Mouse (Mus musculus) embryonic facial prominence, embryonic 14.5 days (tissue): Measurements from ENCODE around the gene Flt3l. TPM values are rescaled to one million over a fixed set of nuclear protein-coding genes. Genes with fewer than 3 reads are reported as not detected.
A peak's percentile ranks its signal among the peaks of the same experiment; 100 is the strongest.

Experiments used
- ATAC-seq: fragments of 200-750 bp; cut with Nextera tagmentation; 2 replicates; pipeline ENCODE4 v1.8.0; 2017; ENCODE audit warnings: low read depth, moderate number of reproducible peaks, moderate TSS enrichment
- DNase-seq: peaks from one replicate; pipeline ENCODE4 v3.0.0-alpha.2; 2015; ENCODE audit warnings: low spot score
- H3K27ac ChIP-seq: fragments of 300-500 bp; sonication (generic); replicated peaks from 2 replicates; pipeline ENCODE4 v1.5.1; 2014; ENCODE audit warnings: low read depth, mild to moderate bottlenecking, low read length, moderate library complexity
- H3K27me3 ChIP-seq: fragments of 300-500 bp; sonication (generic); replicated peaks from 2 replicates; pipeline ENCODE4 v1.6.1; 2014; ENCODE audit warnings: low read length; ENCODE audit not compliant: control insufficient read depth, insufficient read depth
- H3K36me3 ChIP-seq: fragments of 300-500 bp; sonication (generic); 2 replicates; pipeline ENCODE4 v1.6.1; 2014; ENCODE audit warnings: low read length, mixed read lengths; ENCODE audit not compliant: control insufficient read depth, insufficient read depth
- H3K4me1 ChIP-seq: fragments of 300-500 bp; sonication (generic); 2 replicates; pipeline ENCODE4 v1.6.1; 2014; ENCODE audit warnings: antibody characterized with exemption, low read length; ENCODE audit not compliant: control insufficient read depth, insufficient read depth
- H3K4me2 ChIP-seq: fragments of 300-500 bp; sonication (generic); 2 replicates; pipeline ENCODE4 v1.6.1; 2014; ENCODE audit warnings: low read depth, mild to moderate bottlenecking, low read length, moderate library complexity, mixed read lengths
- H3K4me3 ChIP-seq: fragments of 300-500 bp; sonication (generic); 2 replicates; pipeline ENCODE4 v1.5.1; 2014; ENCODE audit warnings: low read depth, mild to moderate bottlenecking, low read length
- H3K9ac ChIP-seq: fragments of 300-500 bp; sonication (generic); 2 replicates; pipeline ENCODE4 v1.6.1; 2014; ENCODE audit warnings: low read depth, mild to moderate bottlenecking, low read length, moderate library complexity, mixed read lengths
- H3K9me3 ChIP-seq: fragments of 300-500 bp; sonication (generic); 2 replicates; pipeline ENCODE4 v1.6.1; 2016; ENCODE audit warnings: low read length; ENCODE audit not compliant: control insufficient read depth
- WGBS: fragments of 180-500 bp; shearing (Covaris S2); extraction: QIAGEN DNeasy Blood & Tissue Kit; methylation state at CpG from one replicate; pipeline ENCODE4 v1.1.7; 2014; 5-methylcytosine and 5-hydroxymethylcytosine counted together
- polyA plus RNA-seq: library from polyadenylated mRNA; unstranded; fragments of >200 nt; fragmentation: Nextera tagmentation; extraction: Ambion mirVana; gene quantifications from 2 replicates; pipeline ENCODE4 v1.2.1, GENCODE M21; 2014

Flt3l gene
- polyA plus RNA-seq, 1 experiment from 2014 or later: 2.3 TPM

DNA sequence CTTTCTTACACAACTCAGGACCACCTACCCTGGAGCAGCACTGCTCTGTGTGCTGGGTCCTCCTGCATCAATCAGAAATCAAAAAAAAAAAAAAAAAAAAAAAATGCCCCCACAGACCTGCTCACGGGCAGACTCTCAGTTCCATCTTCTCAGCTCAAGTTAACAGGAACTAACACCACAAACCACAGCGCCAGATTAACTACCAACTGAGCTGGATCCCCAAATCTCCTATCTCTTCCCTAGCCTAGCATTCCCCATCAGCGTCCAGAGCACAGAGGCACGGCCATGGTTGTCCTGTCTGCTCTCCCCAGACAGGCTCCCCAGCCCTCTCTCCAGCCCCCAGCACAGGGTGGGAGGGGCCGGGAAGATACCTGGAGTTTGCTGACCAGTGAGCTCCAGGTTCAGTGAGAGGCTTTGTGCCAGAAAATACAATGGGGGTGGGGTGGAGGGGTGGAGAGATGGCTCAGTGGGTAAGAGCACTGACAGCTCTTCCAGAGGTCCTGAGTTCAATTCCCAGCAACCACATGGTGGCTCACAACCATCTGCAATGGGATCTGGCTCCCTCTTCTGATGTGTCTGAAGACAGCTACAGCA, 29.1 kb downstream of the Flt3l start:
- DNase-seq: no peak
- H3K4me1 ChIP-seq: peaks cover 10% of the 10 kb centered on the region
- H3K4me3 ChIP-seq: no peak overlapping the region
- no peak overlapping the region for H3K4me2 ChIP-seq
- no peak for ATAC-seq
- H3K27ac ChIP-seq: no peak overlapping the region
- H3K9me3 ChIP-seq: no peaks in the 10 kb centered on the region
- WGBS: 53% methylated on average over 5 of the region's 5 CpGs
- H3K27me3 ChIP-seq: no peaks in the 10 kb centered on the region
- no peak overlapping the region for H3K9ac ChIP-seq
- no peaks in the 10 kb centered on the region for H3K36me3 ChIP-seq

- DNase-seq (no peak), ATAC-seq (no peak)
- H3K4me3 ChIP-seq: no peak overlapping the region
- H3K9ac ChIP-seq: no peak overlapping the region
- H3K27ac ChIP-seq: no peak overlapping the region
- H3K4me1 ChIP-seq: peaks cover 10% of the 10 kb centered on the region
- H3K4me2 ChIP-seq: no peak overlapping the region
- H3K27me3 ChIP-seq: no peaks in the 10 kb centered on the region
- H3K36me3 ChIP-seq: no peaks in the 10 kb centered on the region
- WGBS: 49% methylated on average over 6 of the region's 6 CpGs
- no peaks in the 10 kb centered on the region for H3K9me3 ChIP-seq
These were observed 29.8 kb downstream of the Flt3l start for GRCm38 (mm10) chr7:45106441-45106840.

DNA sequence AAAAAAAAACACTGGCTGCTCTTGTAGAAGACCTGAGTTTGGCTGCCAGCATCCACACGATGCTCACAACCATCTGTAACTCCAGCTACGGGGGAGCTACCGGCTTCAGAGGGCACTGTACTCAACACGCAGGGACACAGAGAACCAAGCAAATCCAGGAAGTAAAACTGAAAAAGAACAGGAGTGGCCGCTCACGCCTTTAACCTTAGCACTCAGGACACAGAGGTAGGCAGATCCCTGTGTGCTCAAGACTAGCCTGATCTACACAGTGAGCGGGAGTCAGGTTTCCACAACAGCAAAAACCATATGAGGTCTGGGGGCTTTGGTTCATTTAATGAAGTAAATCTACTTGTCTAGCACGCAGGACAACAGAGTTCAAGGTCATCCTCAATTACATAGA, 30.7 kb downstream of the Flt3l start:
- Histone ChIP-seq H3K4me2 (no peak overlapping the region), H3K36me3 (no peaks in the 10 kb centered on the region), H3K27me3 (no peaks in the 10 kb centered on the region), H3K9ac (no peak overlapping the region), H3K4me3 (no peak overlapping the region), H3K9me3 (no peaks in the 10 kb centered on the region), H3K27ac (no peak overlapping the region), H3K4me1 (peaks cover 10% of the 10 kb centered on the region)
- no peak for DNase-seq
- 66% methylated on average over 8 of the region's 8 CpGs for WGBS
- no peak for ATAC-seq

- Histone ChIP-seq H3K36me3 (no peaks in the 10 kb centered on the region), H3K27me3 (no peaks in the 10 kb centered on the region), H3K9me3 (no peaks in the 10 kb centered on the region), H3K9ac (no peak overlapping the region), H3K4me2 (no peak overlapping the region), H3K4me1 (peaks cover 10% of the 10 kb centered on the region), H3K4me3 (no peak overlapping the region), H3K27ac (no peak overlapping the region)
- 80% methylated on average over 5 of the region's 5 CpGs for WGBS
- DNase-seq (no peak), ATAC-seq (no peak)
These were observed 31.3 kb downstream of the Flt3l start for GRCm38 (mm10) chr7:45104941-45105340.

DNA sequence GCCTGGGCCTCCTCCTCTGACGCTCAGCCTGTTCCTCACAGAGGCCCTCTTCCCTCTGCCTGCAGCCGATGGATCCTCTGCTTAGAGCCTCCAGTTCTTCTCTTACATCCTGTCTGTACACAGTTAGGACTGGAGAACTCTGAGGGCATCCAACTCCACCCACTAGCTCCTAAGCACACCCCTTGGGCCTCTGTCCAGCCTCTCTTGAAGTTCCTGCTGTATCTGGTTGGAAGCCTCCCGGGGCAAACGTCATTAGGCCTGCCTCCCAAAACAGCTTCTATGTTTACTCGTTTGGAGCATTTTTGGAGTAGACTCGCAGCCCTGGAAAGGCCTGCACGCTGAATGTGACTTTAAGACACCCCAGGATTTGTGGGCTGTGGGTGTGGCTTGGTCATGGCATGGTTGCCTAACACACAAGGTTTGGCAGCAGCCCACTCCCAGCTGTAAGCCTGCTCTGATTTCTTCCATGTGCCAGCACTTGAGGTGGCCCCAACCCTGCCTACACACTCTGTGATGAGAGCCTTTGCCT, 32.5 kb downstream of the Flt3l start, which contains the start of gene Fcgrt:
Gene Fcgrt, minus strand, starts transcription at position 200 of the 529 bp plus-strand sequence.
- Histone ChIP-seq H3K4me1 (peaks cover 10% of the 10 kb centered on the region), H3K27ac (peak within 1 kb of the TSS; percentile 96), H3K4me3 (peak within 1 kb of the TSS; percentile 40), H3K9ac (peak within 1 kb of the TSS; percentile 69), H3K9me3 (no peaks in the 10 kb centered on the region), H3K36me3 (0 out of 2 replicates have a peak, but pooled peaks cover 2% of the 10 kb centered on the region), H3K4me2 (peak within 1 kb of the TSS; percentile 69), H3K27me3 (no peaks in the 10 kb centered on the region)
- DNase-seq: peak; percentile 97
- 35% methylated on average over 7 of the region's 7 CpGs for WGBS
- peak; percentile 97 for ATAC-seq

GRCm38 (mm10) chr7:45102940-45103585, 33.2 kb downstream of the Flt3l start:
- Histone ChIP-seq H3K27ac (peak overlapping the region; percentile 96), H3K4me1 (peaks cover 10% of the 10 kb centered on the region), H3K36me3 (0 out of 2 replicates have a peak, but pooled peaks cover 2% of the 10 kb centered on the region), H3K9ac (peak overlapping the region; percentile 69), H3K4me3 (peak overlapping the region; percentile 40), H3K27me3 (no peaks in the 10 kb centered on the region), H3K9me3 (no peaks in the 10 kb centered on the region), H3K4me2 (peak overlapping the region; percentile 69)
- WGBS: 56% methylated on average over 9 of the region's 9 CpGs
- ATAC-seq (peak; percentile 32), DNase-seq (no peak)

GRCm38 (mm10) chr7:45102441-45102840, 33.8 kb downstream of the Flt3l start:
- ATAC-seq (no peak), DNase-seq (no peak)
- H3K4me2 ChIP-seq: peak overlapping the region; percentile 69
- WGBS: 87% methylated on average over 11 of the region's 11 CpGs
- no peaks in the 10 kb centered on the region for H3K27me3 ChIP-seq
- H3K4me1 ChIP-seq: peaks cover 10% of the 10 kb centered on the region
- peaks cover 5% of the 10 kb centered on the region; the same call in 1 of the 2 replicates for H3K36me3 ChIP-seq
- H3K4me3 ChIP-seq: peak overlapping the region; percentile 40
- no peaks in the 10 kb centered on the region for H3K9me3 ChIP-seq
- no peak overlapping the region for H3K9ac ChIP-seq
- peak overlapping the region; percentile 96; the same call in 1 of the 2 replicates for H3K27ac ChIP-seq

GRCm38 (mm10) chr7:45100046-45100445, 36.2 kb downstream of the Flt3l start:
- ATAC-seq: no peak
- WGBS: 84% methylated on average over 6 of the region's 6 CpGs
- peaks cover 10% of the 10 kb centered on the region for H3K4me1 ChIP-seq
- H3K9ac ChIP-seq: no peak overlapping the region
- no peak for DNase-seq
- peaks cover 16% of the 10 kb centered on the region for H3K36me3 ChIP-seq
- no peaks in the 10 kb centered on the region for H3K27me3 ChIP-seq
- no peak overlapping the region for H3K4me2 ChIP-seq
- H3K27ac ChIP-seq: no peak overlapping the region
- H3K9me3 ChIP-seq: no peaks in the 10 kb centered on the region
- H3K4me3 ChIP-seq: no peak overlapping the region
